In the genomic region with DNA sequence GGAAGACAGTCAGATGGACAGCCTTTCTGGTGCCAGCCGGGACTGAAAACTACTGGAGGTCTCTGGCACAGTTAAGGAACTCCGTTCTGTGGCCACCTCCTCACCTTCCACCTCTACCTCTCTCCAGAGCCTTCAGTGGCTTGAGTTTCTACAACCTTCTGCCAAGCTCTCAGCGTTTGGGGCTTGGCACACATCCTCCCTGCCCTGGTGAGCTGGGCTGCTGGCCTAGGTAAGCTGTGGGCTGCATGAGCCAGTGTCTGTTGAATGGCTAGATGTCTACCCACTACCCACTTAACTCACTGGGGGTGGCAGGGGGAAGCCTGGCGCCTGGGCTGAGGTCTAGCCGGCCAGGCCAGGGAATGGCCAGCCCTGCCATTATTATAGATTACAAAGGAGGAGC, we compare ENCODE assay signal across 9 mouse cellular contexts. TPM values are rescaled to one million over a fixed set of nuclear protein-coding genes. Genes with fewer than 3 reads are reported as not detected.
DNase-seq lines count a peak whose midpoint lies in the region; ATAC-seq and TF ChIP-seq lines count a peak whose summit lies in the region.
"Had no signal": no experiment of that assay in that cellular context is flagged by ENCODE, and none has a peak within 500 bp of the region (broad histone marks: within the 10 kb centered on the region; RNA-seq: fewer than 3 reads in every experiment).

No protein-coding gene starts in this region.

- H3K9me3 ChIP-seq in heart, embryonic 14.5 days (ENCODE audit: control insufficient read depth, low read length), result no peaks in the 10 kb centered on the region
- no peaks in the 10 kb centered on the region for H3K9me3 ChIP-seq in kidney, embryonic 16.5 days (ENCODE audit: low read length)

- peak overlapping the region; percentile 77 for H3K4me2 ChIP-seq in heart, embryonic 14.5 days (ENCODE audit: low read length)
- peak overlapping the region; percentile 48 for H3K4me2 ChIP-seq in myocyte (ENCODE audit: low read depth)
- H3K4me2 ChIP-seq in kidney, embryonic 16.5 days (replicated peaks; ENCODE audit: low read depth, low read length), result no peak overlapping the region

- H3K4me1 ChIP-seq in heart, embryonic 14.5 days (ENCODE audit: control insufficient read depth in 2 of 2, insufficient read depth in 2 of 2, low read length in 2 of 2), result peaks cover 51 to 75% of the 10 kb centered on the region in 2 experiments
- peaks cover 45% of the 10 kb centered on the region for H3K4me1 ChIP-seq in kidney, embryonic 16.5 days (ENCODE audit: insufficient read depth, low read length)

- TF ChIP-seq POLR2A in myocyte (IDR thresholded peaks at IDR 0.05; ENCODE audit: insufficient read length, low read depth), result no peak

- peak overlapping the region; percentile 88 for H3K27ac ChIP-seq in left cerebral cortex, adult 2 months
- no peak overlapping the region for H3K27ac ChIP-seq in heart, embryonic 14.5 days (replicated peaks in 1 of 2; ENCODE audit: control insufficient read depth in 1 of 2, insufficient read depth in 1 of 2, low read depth in 2 of 2, low read length in 2 of 2)
- H3K27ac ChIP-seq in kidney, embryonic 16.5 days (ENCODE audit: low read length), result no peak overlapping the region

- H3ac ChIP-seq in myocyte (ENCODE audit: control insufficient read depth, insufficient read length), result no peak overlapping the region

- peak; percentile 56 for DNase-seq in cerebellum, adult 11 months
- DNase-seq in left cerebral cortex, adult 2 months (ENCODE audit: extremely low spot score in 1 of 2, low spot score in 2 of 2), result peak in 1 of 2 experiments; percentile 9
- no peak for DNase-seq in left cerebral cortex, postnatal 10 days (ENCODE audit: extremely low spot score in 1 of 2, low spot score in 2 of 2)
- no peak for DNase-seq in urinary bladder, adult 2 months (ENCODE audit: low spot score)

- no peaks in the 10 kb centered on the region for H3K79me2 ChIP-seq in myocyte (ENCODE audit: control insufficient read depth, insufficient read depth)

- peaks cover 22% of the 10 kb centered on the region for H3K36me3 ChIP-seq in heart, embryonic 14.5 days (ENCODE audit: control insufficient read depth, insufficient read depth, low read length)
- H3K36me3 ChIP-seq in myocyte (ENCODE audit: control insufficient read depth, insufficient read depth), result no peaks in the 10 kb centered on the region
- H3K36me3 ChIP-seq in kidney, embryonic 16.5 days (ENCODE audit: insufficient read depth, low read length), result no peaks in the 10 kb centered on the region

- peak overlapping the region; percentile 23; the same call in 1 of the 2 replicates for H3K4me3 ChIP-seq in left cerebral cortex, adult 2 months
- H3K4me3 ChIP-seq in heart, embryonic 14.5 days (ENCODE audit: control insufficient read depth in 1 of 2, insufficient read depth in 1 of 2, low read depth in 1 of 2, low read length in 2 of 2), result no peak overlapping the region
- H3K4me3 ChIP-seq in myocyte, result no peak overlapping the region
- H3K4me3 ChIP-seq in kidney, embryonic 16.5 days (ENCODE audit: low read length), result no peak overlapping the region

- no peak overlapping the region; the same call in 1 of the 2 replicates for H3K9ac ChIP-seq in heart, embryonic 14.5 days (ENCODE audit: low read length)
- H3K9ac ChIP-seq in kidney, embryonic 16.5 days (replicated peaks; ENCODE audit: low read length), result no peak overlapping the region

- no peak for ATAC-seq in cerebellum, adult (ENCODE audit: insufficient number of reproducible peaks, low FRiP score, low TSS enrichment)
- no peak for ATAC-seq in heart, embryonic 14.5 days (ENCODE audit: insufficient number of reproducible peaks, insufficient read depth, low FRiP score, low read depth)
- ATAC-seq in kidney, embryonic 16.5 days (ENCODE audit: low FRiP score, low TSS enrichment), result no peak
- ATAC-seq: Patski had no signal

- H3K27me3 ChIP-seq in heart, embryonic 14.5 days (ENCODE audit: control insufficient read depth, insufficient read depth, low read length), result no peaks in the 10 kb centered on the region
- H3K27me3 ChIP-seq in myocyte (ENCODE audit: control insufficient read depth, insufficient read depth, insufficient read length), result no peaks in the 10 kb centered on the region
- H3K27me3 ChIP-seq in kidney, embryonic 16.5 days (ENCODE audit: insufficient read depth, low read length), result no peaks in the 10 kb centered on the region
- H3K27me3 ChIP-seq: Patski had no signal

- WGBS in heart, embryonic 14.5 days, result 43% methylated on average over 5 of the region's 5 CpGs
- WGBS in kidney, embryonic 16.5 days, result 72% methylated on average over 5 of the region's 5 CpGs

- no peak for TF ChIP-seq CTCF in left cerebral cortex, adult 2 months (IDR thresholded peaks at IDR 0.05)

- intact Hi-C loops in left cerebral cortex, adult 2 months (cut with DNase I), result no loop called here
- intact Hi-C loops in left cerebral cortex, postnatal 10 days (cut with DNase I), result no loop called here

TF ChIP-seq in myocyte, 11 proteins besides CTCF, POLR2A, EP300 and RAD21:
- no peak for TF ChIP-seq E2F4 (IDR thresholded peaks at IDR 0.05; ENCODE audit: insufficient read depth)
- TF ChIP-seq TCF3 (IDR thresholded peaks at IDR 0.05; ENCODE audit: insufficient read length, low read depth), result no peak
- no peak for TF ChIP-seq TCF12 (IDR thresholded peaks at IDR 0.05; ENCODE audit: insufficient read depth, poor library complexity, severe bottlenecking)
- TF ChIP-seq MYOG (IDR thresholded peaks at IDR 0.05; ENCODE audit: control insufficient read depth in 1 of 3, insufficient read depth in 1 of 3, insufficient read length in 2 of 3, low read depth in 2 of 3), result no peak
- TF ChIP-seq REST (IDR thresholded peaks at IDR 0.05; ENCODE audit: insufficient read depth, insufficient read length), result no peak
- TF ChIP-seq MAX (IDR thresholded peaks at IDR 0.05; ENCODE audit: low read depth), result no peak
- TF ChIP-seq USF1 (IDR thresholded peaks at IDR 0.05; ENCODE audit: low read depth), result no peak
- no peak for TF ChIP-seq CEBPB (IDR thresholded peaks at IDR 0.05; ENCODE audit: insufficient read depth, poor library complexity, severe bottlenecking)
- TF ChIP-seq POLR2AphosphoS2 (IDR thresholded peaks at IDR 0.05; ENCODE audit: insufficient read length, low read depth), result no peak
- TF ChIP-seq MYOD1 (IDR thresholded peaks at IDR 0.05; ENCODE audit: control insufficient read depth in 1 of 3, insufficient read length in 2 of 3, low read depth in 2 of 3), result no peak
- no peak for TF ChIP-seq SRF (IDR thresholded peaks at IDR 0.05; ENCODE audit: control insufficient read depth, insufficient read length, low read depth)

RNA-seq across cellular contexts. Expression of gene Usp2, which starts 6.3 kb away (rescaled TPM):
- 100 to 1,000 TPM in 1 of 2 experiments, 10 to 100 TPM in 1; 99.3 to 120 TPM for total RNA-seq in left cerebral cortex, adult 2 months (2021)
- 10 to 100 TPM; 58.2 to 64.0 TPM for total RNA-seq in left cerebral cortex, postnatal 10 days (2021)
- 73.5 and 80.7 TPM in 2 replicates for polyA plus RNA-seq in heart, embryonic 14.5 days (2014; fragmentation: Nextera tagmentation; extraction: Ambion mirVana)
- 17.0 TPM for polyA plus RNA-seq in myocyte (2012; fragmentation: generic; extraction: Trizol)
- polyA plus RNA-seq in kidney, embryonic 16.5 days (2015; fragmentation: Nextera tagmentation; extraction: Ambion mirVana), result 53.9 and 57.7 TPM in 2 replicates
- 5.8 and 12.5 TPM in 2 replicates for polyA plus RNA-seq in urinary bladder, adult 2 months (2012; rRNA removed)

RNA-seq across cellular contexts. Expression of gene Mfrp, which starts 28.4 kb away (rescaled TPM):
- 1 to 10 TPM in 1 of 2 experiments, under 1 TPM in 1; 0.82 to 1.6 TPM for total RNA-seq in left cerebral cortex, adult 2 months (2021)
- total RNA-seq in left cerebral cortex, postnatal 10 days (2021), result under 1 TPM in 1 of 2 experiments, not detected in 1; 0.17 TPM
- not detected in 2 replicates for polyA plus RNA-seq in heart, embryonic 14.5 days (2014; fragmentation: Nextera tagmentation; extraction: Ambion mirVana)
- 0.01 TPM for polyA plus RNA-seq in myocyte (2012; fragmentation: generic; extraction: Trizol)
- 0.10 and 0.25 TPM in 2 replicates for polyA plus RNA-seq in kidney, embryonic 16.5 days (2015; fragmentation: Nextera tagmentation; extraction: Ambion mirVana)
- polyA plus RNA-seq in urinary bladder, adult 2 months (2012; rRNA removed), result 0.13 and 0.21 TPM in 2 replicates

RNA-seq across cellular contexts. Expression of gene Thy1, which starts 29.9 kb away (rescaled TPM):
- 100 to 1,000 TPM; 838 to 856 TPM for total RNA-seq in left cerebral cortex, adult 2 months (2021)
- total RNA-seq in left cerebral cortex, postnatal 10 days (2021), result 100 to 1,000 TPM; 704 to 725 TPM
- polyA plus RNA-seq in heart, embryonic 14.5 days (2014; fragmentation: Nextera tagmentation; extraction: Ambion mirVana), result 2.5 and 2.7 TPM in 2 replicates
- polyA plus RNA-seq in myocyte (2012; fragmentation: generic; extraction: Trizol), result not detected
- polyA plus RNA-seq in kidney, embryonic 16.5 days (2015; fragmentation: Nextera tagmentation; extraction: Ambion mirVana), result 7.7 and 10.5 TPM in 2 replicates
- 93.6 and 128 TPM in 2 replicates for polyA plus RNA-seq in urinary bladder, adult 2 months (2012; rRNA removed)
- polyA plus RNA-seq: Patski had no signal

RNA-seq across cellular contexts. Expression of gene C1qtnf5, which starts 33.9 kb away (rescaled TPM):
- 10 to 100 TPM; 14.2 to 15.3 TPM for total RNA-seq in left cerebral cortex, adult 2 months (2021)
- 10 to 100 TPM; 11.2 to 12.1 TPM for total RNA-seq in left cerebral cortex, postnatal 10 days (2021)
- 2.3 and 2.7 TPM in 2 replicates for polyA plus RNA-seq in heart, embryonic 14.5 days (2014; fragmentation: Nextera tagmentation; extraction: Ambion mirVana)
- polyA plus RNA-seq in myocyte (2012; fragmentation: generic; extraction: Trizol), result 0.61 TPM
- 4.7 and 5.7 TPM in 2 replicates for polyA plus RNA-seq in kidney, embryonic 16.5 days (2015; fragmentation: Nextera tagmentation; extraction: Ambion mirVana)
- 27.2 and 31.4 TPM in 2 replicates for polyA plus RNA-seq in urinary bladder, adult 2 months (2012; rRNA removed)

RNA-seq across cellular contexts. Expression of gene Gm49380, which starts 40.2 kb away (rescaled TPM):
- under 1 TPM in 1 of 2 experiments, not detected in 1; 0.56 TPM for total RNA-seq in left cerebral cortex, adult 2 months (2021)
- not detected for total RNA-seq in left cerebral cortex, postnatal 10 days (2021)
- 0.07 and 0.08 TPM in 2 replicates for polyA plus RNA-seq in heart, embryonic 14.5 days (2014; fragmentation: Nextera tagmentation; extraction: Ambion mirVana)
- 0.02 TPM for polyA plus RNA-seq in myocyte (2012; fragmentation: generic; extraction: Trizol)
- 0.22 and 0.25 TPM in 2 replicates for polyA plus RNA-seq in kidney, embryonic 16.5 days (2015; fragmentation: Nextera tagmentation; extraction: Ambion mirVana)
- 0.27 and 0.36 TPM in 2 replicates for polyA plus RNA-seq in urinary bladder, adult 2 months (2012; rRNA removed)
